Mouse (Mus musculus) stomach, embryonic 16.5 days (tissue): ENCODE data around the gene Gp2. TPM values are rescaled to one million over a fixed set of nuclear protein-coding genes. Genes with fewer than 3 reads are reported as not detected.

Experiments
- ATAC-seq: fragments of 200-750 bp; cut with Nextera tagmentation; 2 replicates; pipeline ENCODE4 v1.8.0; 2017; ENCODE audit warnings: moderate number of reproducible peaks, moderate TSS enrichment; ENCODE audit not compliant: insufficient read depth, low FRiP score
- H3K27ac ChIP-seq: fragments of 300-500 bp; sonication (generic); 2 replicates; pipeline ENCODE4 v1.5.1; 2014; ENCODE audit warnings: low read length
- H3K27me3 ChIP-seq: fragments of 300-500 bp; sonication (generic); 2 replicates; pipeline ENCODE4 v1.6.1; 2014; ENCODE audit warnings: low read length, control low read depth, mixed read lengths; ENCODE audit not compliant: control insufficient read depth, insufficient read depth
- H3K36me3 ChIP-seq: fragments of 300-500 bp; sonication (generic); 2 replicates; pipeline ENCODE4 v1.6.1; 2014; ENCODE audit warnings: low read length; ENCODE audit not compliant: control insufficient read depth, insufficient read depth
- H3K4me1 ChIP-seq: fragments of 300-500 bp; sonication (generic); 2 replicates; pipeline ENCODE4 v1.6.1; 2014; ENCODE audit warnings: low read length, control low read depth, mixed read lengths; ENCODE audit not compliant: control insufficient read depth, insufficient read depth
- H3K4me2 ChIP-seq: fragments of 300-500 bp; sonication (generic); 2 replicates; pipeline ENCODE4 v1.6.1; 2014; ENCODE audit warnings: low read depth, low read length, mixed read lengths
- H3K4me3 ChIP-seq: fragments of 300-500 bp; sonication (generic); replicated peaks from 2 replicates; pipeline ENCODE4 v1.5.1; 2014; ENCODE audit warnings: mild to moderate bottlenecking, low read length
- H3K9ac ChIP-seq: fragments of 300-500 bp; sonication (generic); 2 replicates; pipeline ENCODE4 v1.6.1; 2014; ENCODE audit warnings: low read length
- H3K9me3 ChIP-seq: fragments of 300-500 bp; sonication (generic); replicated peaks from 2 replicates; pipeline ENCODE4 v1.6.1; 2016; ENCODE audit warnings: low read length, control low read depth; ENCODE audit not compliant: control insufficient read depth
- WGBS: fragments of 180-500 bp; shearing (Covaris S2); extraction: QIAGEN DNeasy Blood & Tissue Kit; methylation state at CpG from one replicate; pipeline ENCODE4 v1.1.7; 2014; 5-methylcytosine and 5-hydroxymethylcytosine counted together
- polyA plus RNA-seq: library from polyadenylated mRNA; unstranded; fragments of >200 nt; fragmentation: Nextera tagmentation; extraction: Ambion mirVana; gene quantifications from 2 replicates; pipeline ENCODE4 v1.2.1, GENCODE M21; 2015

The Gp2 gene
- polyA plus RNA-seq, 1 experiment from 2014 or later: 1.1 TPM

DNA sequence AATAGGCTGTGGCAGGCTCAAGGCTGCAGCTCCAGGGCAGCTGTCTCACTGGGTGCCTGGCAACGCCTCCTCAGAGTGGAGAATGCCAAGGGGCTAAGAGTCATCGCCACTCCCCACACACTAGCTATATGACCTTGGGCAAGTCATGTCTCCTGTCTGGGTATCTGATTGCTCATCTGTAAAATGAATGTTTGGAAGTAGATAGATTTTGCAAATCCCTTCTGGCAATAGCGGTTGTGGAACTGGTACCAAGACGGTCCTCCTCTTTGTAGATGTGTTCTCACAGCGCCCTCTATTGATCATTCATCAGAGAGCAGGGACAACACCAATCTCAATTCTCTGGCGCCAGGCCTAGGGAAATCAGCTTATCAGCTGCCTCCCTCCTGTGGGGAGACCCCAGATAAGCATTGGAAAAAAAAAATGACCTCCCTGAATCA is 31.9 kb downstream of the Gp2 start:
- 17% methylated on average over 6 of the region's 6 CpGs for WGBS
- no peak overlapping the region for H3K4me2 ChIP-seq
- no peak overlapping the region for H3K27ac ChIP-seq
- no peaks in the 10 kb centered on the region for H3K9me3 ChIP-seq
- H3K9ac ChIP-seq: no peak overlapping the region
- H3K4me1 ChIP-seq: no peaks in the 10 kb centered on the region
- no peaks in the 10 kb centered on the region for H3K27me3 ChIP-seq
- no peaks in the 10 kb centered on the region for H3K36me3 ChIP-seq
- H3K4me3 ChIP-seq: no peak overlapping the region
- no peak for ATAC-seq

DNA sequence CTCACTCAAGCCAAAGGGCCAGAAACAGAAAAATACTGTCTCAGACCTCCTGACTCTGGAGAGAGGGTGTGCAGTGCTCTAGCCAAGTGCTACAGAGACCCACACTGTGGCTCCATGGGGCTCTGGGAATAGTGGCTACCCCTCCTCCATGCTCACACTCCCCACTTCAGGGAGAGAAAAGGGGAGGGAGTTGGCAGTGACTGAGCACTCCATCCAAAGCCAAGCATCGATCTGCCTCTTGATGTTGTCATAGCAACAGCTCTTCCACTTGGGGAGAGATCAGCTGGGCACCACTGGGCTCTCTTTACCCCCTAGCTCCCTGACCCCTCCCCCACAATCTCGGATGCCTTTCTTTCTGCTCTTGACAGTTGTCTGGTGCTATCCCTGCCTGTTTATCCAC is 38.4 kb downstream of the Gp2 start:
- no peak overlapping the region for H3K27ac ChIP-seq
- WGBS: 2% methylated on average over 2 of the region's 2 CpGs
- H3K27me3 ChIP-seq: no peaks in the 10 kb centered on the region
- H3K9ac ChIP-seq: no peak overlapping the region
- H3K9me3 ChIP-seq: no peaks in the 10 kb centered on the region
- H3K4me3 ChIP-seq: no peak overlapping the region
- no peaks in the 10 kb centered on the region for H3K4me1 ChIP-seq
- ATAC-seq: no peak
- H3K4me2 ChIP-seq: no peak overlapping the region
- H3K36me3 ChIP-seq: no peaks in the 10 kb centered on the region

DNA sequence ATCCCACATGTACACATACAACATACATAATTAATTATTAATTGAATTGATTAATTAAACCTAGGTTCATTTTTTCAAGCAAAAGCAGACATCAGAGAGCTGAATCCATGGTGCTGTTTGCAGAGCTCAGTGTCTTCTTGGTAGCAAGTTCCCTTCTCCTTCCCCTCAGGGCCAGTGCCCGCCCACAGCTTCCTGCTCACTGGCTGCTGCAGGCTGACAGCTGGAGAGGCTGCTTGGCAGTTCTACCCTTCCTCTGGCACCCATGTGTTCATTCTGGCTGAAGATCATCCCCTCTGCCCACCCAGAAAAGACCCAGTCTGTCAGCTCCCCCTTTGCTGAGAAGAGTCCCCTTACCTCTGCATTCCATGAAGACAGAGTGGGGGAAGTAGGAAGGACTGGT is 40.6 kb downstream of the Gp2 start:
- no peaks in the 10 kb centered on the region for H3K27me3 ChIP-seq
- no peaks in the 10 kb centered on the region for H3K9me3 ChIP-seq
- 56% methylated on average over 1 of the region's 1 CpGs for WGBS
- no peaks in the 10 kb centered on the region for H3K36me3 ChIP-seq
- H3K27ac ChIP-seq: no peak overlapping the region
- no peak overlapping the region for H3K9ac ChIP-seq
- no peaks in the 10 kb centered on the region for H3K4me1 ChIP-seq
- ATAC-seq: no peak
- H3K4me2 ChIP-seq: no peak overlapping the region
- H3K4me3 ChIP-seq: no peak overlapping the region

DNA sequence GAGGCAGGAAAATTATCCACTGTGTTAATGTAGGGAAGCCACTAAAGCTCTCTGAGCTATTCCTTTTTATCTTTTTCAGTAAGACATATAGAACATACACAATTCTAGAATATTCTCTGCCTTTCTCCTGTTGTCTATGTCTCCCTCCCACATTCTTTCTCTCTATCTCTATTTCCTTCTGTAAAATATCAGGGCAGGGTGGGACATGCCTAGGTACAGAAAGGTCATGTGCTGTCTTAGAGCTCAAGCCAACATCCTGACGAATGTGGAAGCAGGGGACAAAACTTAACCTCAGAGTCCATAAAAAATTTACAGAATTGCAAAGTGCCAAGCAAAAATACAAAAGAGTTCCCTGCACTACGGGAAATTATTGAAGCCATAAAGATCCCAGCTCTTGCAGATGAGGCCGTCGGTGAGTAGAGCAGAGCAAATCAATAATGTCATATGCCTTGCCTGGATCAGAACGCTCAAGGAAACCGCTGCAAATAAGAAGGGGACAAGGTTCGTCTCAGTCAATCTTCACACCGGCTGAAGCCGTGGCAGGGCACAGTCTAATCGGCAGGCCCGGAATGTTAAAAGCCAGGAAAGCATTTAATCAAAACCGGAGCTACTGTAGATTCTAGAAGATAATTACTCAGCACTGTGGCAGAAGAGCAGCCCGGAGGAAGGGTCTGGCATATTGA is 64.9 kb downstream of the Gp2 start:
- Histone ChIP-seq H3K4me3 (no peak overlapping the region), H3K4me2 (no peak overlapping the region), H3K27ac (no peak overlapping the region), H3K27me3 (no peaks in the 10 kb centered on the region), H3K4me1 (no peaks in the 10 kb centered on the region), H3K9ac (no peak overlapping the region), H3K9me3 (no peaks in the 10 kb centered on the region), H3K36me3 (no peaks in the 10 kb centered on the region)
- 48% methylated on average over 13 of the region's 13 CpGs for WGBS
- ATAC-seq: no peak

Other genes starting within 250 kb of the Gp2 start
- gene Umod, start 20.0 kb upstream of the Gp2 start, polyA plus RNA-seq: not detected in 2 replicates
- not detected in 2 replicates for gene Acsm5, start 60.2 kb upstream of the Gp2 start, polyA plus RNA-seq
- not detected in 2 replicates for gene Pdilt, start 64.2 kb upstream of the Gp2 start, polyA plus RNA-seq
- not detected in 2 replicates for gene Acsm2, start 95.1 kb upstream of the Gp2 start, polyA plus RNA-seq
- gene Acsm1, start 147.7 kb upstream of the Gp2 start, polyA plus RNA-seq: 0.25 and 0.56 TPM in 2 replicates
- not detected in 2 replicates for gene Acsm4, start 230.7 kb upstream of the Gp2 start, polyA plus RNA-seq